Mouse (Mus musculus) hindbrain, embryonic 10.5 days (tissue): ENCODE measurements around the gene Gm42715. TPM values are rescaled to one million over a fixed set of nuclear protein-coding genes. Genes with fewer than 3 reads are reported as not detected.
"Not testable (repeated sequence)": the region's sequence is repeated elsewhere in the genome, so short reads cannot be mapped to it uniquely, and the experiment has no call there.

ENCODE experiments used
- DNase-seq: peaks from one replicate; pipeline ENCODE4 v3.0.0-alpha.2; 2017; ENCODE audit warnings: low spot score
- H3K27ac ChIP-seq: fragments of 300-500 bp; sonication (generic); 2 replicates; pipeline ENCODE4 v1.5.1; 2016; ENCODE audit warnings: mild to moderate bottlenecking, moderate library complexity
- H3K27me3 ChIP-seq: fragments of 300-500 bp; sonication (generic); 2 replicates; pipeline ENCODE4 v1.6.1; 2016; ENCODE audit warnings: mild to moderate bottlenecking; ENCODE audit not compliant: poor library complexity, insufficient read depth, severe bottlenecking
- H3K36me3 ChIP-seq: fragments of 300-500 bp; sonication (generic); 2 replicates; pipeline ENCODE4 v1.6.1; 2016; ENCODE audit warnings: mild to moderate bottlenecking, moderate library complexity
- H3K4me1 ChIP-seq: fragments of 300-500 bp; sonication (generic); replicated peaks from 2 replicates; pipeline ENCODE4 v1.6.1; 2016; ENCODE audit warnings: mild to moderate bottlenecking
- H3K4me3 ChIP-seq: fragments of 300-500 bp; sonication (generic); 2 replicates; pipeline ENCODE4 v1.5.1; 2016; ENCODE audit warnings: mild to moderate bottlenecking, moderate library complexity
- H3K9me3 ChIP-seq: fragments of 300-500 bp; sonication (generic); 2 replicates; pipeline ENCODE4 v1.6.1; 2016; ENCODE audit warnings: mild to moderate bottlenecking, moderate library complexity
- WGBS: fragments of 180-500 bp; shearing (Covaris S2); methylation state at CpG from one replicate; pipeline ENCODE4 v1.1.7; 2016; 5-methylcytosine and 5-hydroxymethylcytosine counted together
- polyA plus RNA-seq: library from polyadenylated mRNA; unstranded; fragments of >200 nt; fragmentation: Nextera tagmentation; extraction: Ambion mirVana; gene quantifications from 2 replicates; pipeline ENCODE4 v1.2.1, GENCODE M21; 2016

The Gm42715 gene
- polyA plus RNA-seq, 1 experiment from 2014 or later: 18.1 TPM

- Histone ChIP-seq H3K9me3 (no peaks in the 10 kb centered on the region), H3K27me3 (no peaks in the 10 kb centered on the region), H3K4me3 (peak within 1 kb of the TSS; percentile 100), H3K36me3 (peaks cover 72% of the 10 kb centered on the region), H3K4me1 (peaks cover 39% of the 10 kb centered on the region), H3K27ac (peak within 1 kb of the TSS; percentile 96)
- peak; percentile 93 for DNase-seq
- under 1% methylated on average over 62 of the region's 62 CpGs for WGBS
Measured at GRCm38 (mm10) chr7:127478635-127479317, 40.6 kb upstream of the Gm42715 start, which contains the start of gene Fbrs. Fbrs (plus strand) TSS chr7:127479199.

GRCm38 (mm10) chr7:127479318-127480225 lies 39.8 kb upstream of the Gm42715 start:
- Histone ChIP-seq H3K36me3 (peaks cover 72% of the 10 kb centered on the region), H3K27ac (peak overlapping the region; percentile 96), H3K27me3 (no peaks in the 10 kb centered on the region), H3K4me1 (peaks cover 39% of the 10 kb centered on the region), H3K9me3 (no peaks in the 10 kb centered on the region), H3K4me3 (peak overlapping the region; percentile 100)
- no peak for DNase-seq
- 7% methylated on average over 48 of the region's 48 CpGs for WGBS

GRCm38 (mm10) chr7:127480321-127480720 lies 39.1 kb upstream of the Gm42715 start:
- Histone ChIP-seq H3K9me3 (no peaks in the 10 kb centered on the region), H3K4me1 (peaks cover 43% of the 10 kb centered on the region), H3K27me3 (no peaks in the 10 kb centered on the region), H3K4me3 (peak overlapping the region; percentile 100), H3K27ac (peak overlapping the region; percentile 96; the same call in 1 of the 2 replicates), H3K36me3 (peaks cover 72% of the 10 kb centered on the region)
- DNase-seq: no peak
- 74% methylated on average over 2 of the region's 2 CpGs for WGBS

- H3K36me3 ChIP-seq: peaks cover 98% of the 10 kb centered on the region
- DNase-seq: no peak
- H3K4me1 ChIP-seq: peaks cover 15% of the 10 kb centered on the region
- H3K27me3 ChIP-seq: no peaks in the 10 kb centered on the region
- H3K9me3 ChIP-seq: no peaks in the 10 kb centered on the region
- no peak overlapping the region for H3K27ac ChIP-seq
- no peak overlapping the region for H3K4me3 ChIP-seq
- 78% methylated on average over 5 of the region's 5 CpGs for WGBS
Measured at GRCm38 (mm10) chr7:127485416-127485815, 34.0 kb upstream of the Gm42715 start.

- 94% methylated on average over 5 of the region's 5 CpGs for WGBS
- peaks cover 93% of the 10 kb centered on the region for H3K36me3 ChIP-seq
- not testable (repeated sequence) for H3K27me3 ChIP-seq, DNase-seq, H3K27ac ChIP-seq, H3K4me3 ChIP-seq, H3K4me1 ChIP-seq, H3K9me3 ChIP-seq
Measured at GRCm38 (mm10) chr7:127488364-127488763, 31.0 kb upstream of the Gm42715 start.

GRCm38 (mm10) chr7:127489982-127490381 lies 29.4 kb upstream of the Gm42715 start:
- Histone ChIP-seq H3K4me1 (0 out of 2 replicates have a peak, but pooled peaks cover 1% of the 10 kb centered on the region), H3K27me3 (no peaks in the 10 kb centered on the region), H3K36me3 (peaks cover 77% of the 10 kb centered on the region), H3K27ac (no peak overlapping the region), H3K4me3 (no peak overlapping the region), H3K9me3 (no peaks in the 10 kb centered on the region)
- no peak for DNase-seq
- 93% methylated on average over 7 of the region's 7 CpGs for WGBS

- Histone ChIP-seq H3K9me3 (no peaks in the 10 kb centered on the region), H3K27me3 (no peaks in the 10 kb centered on the region), H3K4me3 (no peak overlapping the region), H3K4me1 (no peaks in the 10 kb centered on the region), H3K36me3 (peaks cover 58% of the 10 kb centered on the region), H3K27ac (no peak overlapping the region)
- DNase-seq: no peak
- WGBS: 95% methylated on average over 3 of the region's 3 CpGs
Measured at GRCm38 (mm10) chr7:127491846-127492245, 27.5 kb upstream of the Gm42715 start.

GRCm38 (mm10) chr7:127494648-127495047 lies 24.7 kb upstream of the Gm42715 start:
- no peak overlapping the region for H3K27ac ChIP-seq
- peaks cover 32% of the 10 kb centered on the region for H3K36me3 ChIP-seq
- H3K9me3 ChIP-seq: no peaks in the 10 kb centered on the region
- H3K4me3 ChIP-seq: no peak overlapping the region
- no peak for DNase-seq
- H3K4me1 ChIP-seq: no peaks in the 10 kb centered on the region
- no peaks in the 10 kb centered on the region for H3K27me3 ChIP-seq

- DNase-seq: no peak
- 83% methylated on average over 2 of the region's 2 CpGs for WGBS
- peaks cover 5% of the 10 kb centered on the region; the same call in 1 of the 2 replicates for H3K36me3 ChIP-seq
- no peak overlapping the region for H3K27ac ChIP-seq
- H3K9me3 ChIP-seq: no peaks in the 10 kb centered on the region
- no peaks in the 10 kb centered on the region for H3K4me1 ChIP-seq
- H3K27me3 ChIP-seq: no peaks in the 10 kb centered on the region
- no peak overlapping the region for H3K4me3 ChIP-seq
Measured at GRCm38 (mm10) chr7:127497382-127497781, 22.0 kb upstream of the Gm42715 start.

- Histone ChIP-seq H3K4me1 (no peaks in the 10 kb centered on the region), H3K27ac (no peak overlapping the region), H3K4me3 (no peak overlapping the region), H3K27me3 (no peaks in the 10 kb centered on the region), H3K36me3 (no peaks in the 10 kb centered on the region), H3K9me3 (no peaks in the 10 kb centered on the region)
- DNase-seq: peak; percentile 17
- WGBS: 37% methylated on average over 3 of the region's 3 CpGs
Measured at GRCm38 (mm10) chr7:127498407-127498806, 21.0 kb upstream of the Gm42715 start.

- Histone ChIP-seq H3K4me3 (no peak overlapping the region), H3K27ac (no peak overlapping the region), H3K4me1 (peaks cover 15% of the 10 kb centered on the region), H3K36me3 (peaks cover 3% of the 10 kb centered on the region), H3K27me3 (no peaks in the 10 kb centered on the region), H3K9me3 (no peaks in the 10 kb centered on the region)
- no peak for DNase-seq
- 98% methylated on average over 3 of the region's 3 CpGs for WGBS
Measured at GRCm38 (mm10) chr7:127508291-127508690, 11.1 kb upstream of the Gm42715 start.

GRCm38 (mm10) chr7:127509830-127510229 lies 9.6 kb upstream of the Gm42715 start:
- H3K27me3 ChIP-seq, DNase-seq, H3K27ac ChIP-seq, H3K9me3 ChIP-seq, H3K4me3 ChIP-seq: not testable (repeated sequence)
- peaks cover 26% of the 10 kb centered on the region for H3K4me1 ChIP-seq
- peaks cover 18% of the 10 kb centered on the region for H3K36me3 ChIP-seq
- 83% methylated on average over 4 of the region's 4 CpGs for WGBS

- H3K27me3 ChIP-seq: no peaks in the 10 kb centered on the region
- H3K4me3 ChIP-seq: peak overlapping the region; percentile 87
- WGBS: 37% methylated on average over 8 of the region's 8 CpGs
- H3K4me1 ChIP-seq: peaks cover 26% of the 10 kb centered on the region
- no peaks in the 10 kb centered on the region for H3K9me3 ChIP-seq
- DNase-seq: no peak
- peak overlapping the region; percentile 99 for H3K27ac ChIP-seq
- peaks cover 32% of the 10 kb centered on the region for H3K36me3 ChIP-seq
Measured at GRCm38 (mm10) chr7:127511241-127511640, 8.1 kb upstream of the Gm42715 start.
